Mouse (Mus musculus) forebrain, embryonic 13.5 days (tissue): ENCODE data around the gene Olfr638. TPM values are rescaled to one million over a fixed set of nuclear protein-coding genes. Genes with fewer than 3 reads are reported as not detected.

Experiments used
- polyA plus RNA-seq: library from polyadenylated mRNA; unstranded; fragments of >200 nt; fragmentation: Nextera tagmentation; extraction: Ambion mirVana; gene quantifications from 2 replicates; pipeline ENCODE4 v1.2.1, GENCODE M21; 2015

Olfr638 gene
- polyA plus RNA-seq, 1 experiment from 2014 or later: not detected

Other genes starting within 250 kb of the Olfr638 start
- not detected in 2 replicates for gene Olfr630, start 241.4 kb upstream of the Olfr638 start, polyA plus RNA-seq
- gene Olfr69, start 227.2 kb upstream of the Olfr638 start, polyA plus RNA-seq: not detected in 2 replicates
- not detected in 2 replicates for gene Olfr68, start 219.0 kb upstream of the Olfr638 start, polyA plus RNA-seq
- gene Olfr67, start 206.9 kb upstream of the Olfr638 start, polyA plus RNA-seq: not detected in 2 replicates
- gene Hbb-bt, start 184.8 kb upstream of the Olfr638 start, polyA plus RNA-seq: 960 and 1,191 TPM in 2 replicates
- gene Hbb-bs, start 170.7 kb upstream of the Olfr638 start, polyA plus RNA-seq: 1,844 and 2,278 TPM in 2 replicates
- not detected in 2 replicates for gene Hbb-bh2, start 158.2 kb upstream of the Olfr638 start, polyA plus RNA-seq
- 32.1 and 81.1 TPM in 2 replicates for gene Hbb-bh1, start 155.6 kb upstream of the Olfr638 start, polyA plus RNA-seq
- gene Hbb-y, start 145.5 kb upstream of the Olfr638 start, polyA plus RNA-seq: 3,762 and 4,630 TPM in 2 replicates
- not detected in 2 replicates for gene Olfr66, start 112.5 kb upstream of the Olfr638 start, polyA plus RNA-seq
- not detected in 2 replicates for gene Olfr64, start 104.3 kb upstream of the Olfr638 start, polyA plus RNA-seq
- gene Olfr65, start 95.3 kb upstream of the Olfr638 start, polyA plus RNA-seq: not detected in 2 replicates
- gene Olfr631, start 69.9 kb upstream of the Olfr638 start, polyA plus RNA-seq: not detected in 2 replicates
- gene Olfr632, start 64.4 kb upstream of the Olfr638 start, polyA plus RNA-seq: not detected in 2 replicates
- gene Olfr633, start 54.3 kb upstream of the Olfr638 start, polyA plus RNA-seq: not detected in 2 replicates
- gene Olfr635, start 27.6 kb upstream of the Olfr638 start, polyA plus RNA-seq: not detected in 2 replicates
- gene Olfr639, start 18.6 kb downstream of the Olfr638 start, polyA plus RNA-seq: 0.04 TPM in 1 of 2 replicates, not detected in the other
- not detected in 2 replicates for gene Olfr640, start 26.8 kb downstream of the Olfr638 start, polyA plus RNA-seq
- gene Olfr641, start 36.7 kb downstream of the Olfr638 start, polyA plus RNA-seq: not detected in 2 replicates
- not detected in 2 replicates for gene Olfr642, start 53.9 kb downstream of the Olfr638 start, polyA plus RNA-seq
- gene 4930516K23Rik, start 62.7 kb downstream of the Olfr638 start, polyA plus RNA-seq: not detected in 2 replicates
- not detected in 2 replicates for gene Olfr644, start 73.1 kb downstream of the Olfr638 start, polyA plus RNA-seq
- gene Olfr645, start 86.7 kb downstream of the Olfr638 start, polyA plus RNA-seq: not detected in 2 replicates
- not detected in 2 replicates for gene Olfr646, start 106.1 kb downstream of the Olfr638 start, polyA plus RNA-seq
- not detected in 2 replicates for gene Ubqln5, start 131.1 kb downstream of the Olfr638 start, polyA plus RNA-seq
- gene Olfr643, start 138.7 kb downstream of the Olfr638 start, polyA plus RNA-seq: not detected in 2 replicates
- gene Ubqln3, start 144.5 kb downstream of the Olfr638 start, polyA plus RNA-seq: not detected in 2 replicates
- not detected in 2 replicates for gene Ubqlnl, start 151.8 kb downstream of the Olfr638 start, polyA plus RNA-seq
- gene Olfm5, start 166.1 kb downstream of the Olfr638 start, polyA plus RNA-seq: not detected in 2 replicates
- 0.23 and 0.45 TPM in 2 replicates for gene Olfr648, start 184.6 kb downstream of the Olfr638 start, polyA plus RNA-seq
- not detected in 2 replicates for gene Olfr649, start 197.2 kb downstream of the Olfr638 start, polyA plus RNA-seq
- 0.30 and 0.33 TPM in 2 replicates for gene Trim6, start 220.0 kb downstream of the Olfr638 start, polyA plus RNA-seq
- gene Trim34a, start 245.7 kb downstream of the Olfr638 start, polyA plus RNA-seq: 0.42 and 0.43 TPM in 2 replicates